In genomic region chr5:112253169-112253568, GRCm38 (mm10) we compare ENCODE assay signal across 11 mouse cellular contexts. TPM values are rescaled to one million over a fixed set of nuclear protein-coding genes. Genes with fewer than 3 reads are reported as not detected.
DNase-seq lines count a peak whose midpoint lies in the region; ATAC-seq and TF ChIP-seq lines count a peak whose summit lies in the region.
"Had no signal": no experiment of that assay in that cellular context is flagged by ENCODE, and none has a peak within 500 bp of the region (broad histone marks: within the 10 kb centered on the region; RNA-seq: fewer than 3 reads in every experiment).

No protein-coding gene starts in this region.

- no peak for TF ChIP-seq CTCF in heart, adult 2 months (IDR thresholded peaks at IDR 0.05)
- no peak for TF ChIP-seq CTCF in lung, postnatal 0 days (IDR thresholded peaks at IDR 0.05)
- TF ChIP-seq CTCF in midbrain, postnatal 0 days (IDR thresholded peaks at IDR 0.05) = no peak

- no peak for TF ChIP-seq POLR2A in heart, adult 2 months (IDR thresholded peaks at IDR 0.05; ENCODE audit: insufficient read depth, low read depth, low read length)

- ATAC-seq in lung, postnatal 0 days = peak; percentile 77
- ATAC-seq in midbrain, postnatal 0 days (ENCODE audit: low FRiP score) = no peak

- no peak for TF ChIP-seq EP300 in heart, adult 2 months (IDR thresholded peaks at IDR 0.05; ENCODE audit: insufficient read depth, low read depth, low read length)
- peak; percentile 75 for TF ChIP-seq EP300 in lung, postnatal 0 days (IDR thresholded peaks at IDR 0.05)

- intact Hi-C loops in heart, adult 2 months (cut with DNase I) = no loop called here
- intact Hi-C loops in heart, postnatal 10 days (cut with DNase I) = no loop called here
- intact Hi-C loops in left cerebral cortex, postnatal 25 days (cut with DNase I) = no loop called here

- H3K27ac ChIP-seq in heart, adult 2 months = peak overlapping the region; percentile 7; the same call in 1 of the 2 replicates
- no peak overlapping the region for H3K27ac ChIP-seq in lung, postnatal 0 days (ENCODE audit: low read length)
- H3K27ac ChIP-seq in midbrain, postnatal 0 days (ENCODE audit: low read depth, low read length) = no peak overlapping the region
- H3K27ac ChIP-seq: limb, embryonic 12.5 days had no signal

- no peaks in the 10 kb centered on the region for H3K9me3 ChIP-seq in lung, postnatal 0 days (ENCODE audit: low read length)
- H3K9me3 ChIP-seq in midbrain, postnatal 0 days (ENCODE audit: low read length) = no peaks in the 10 kb centered on the region
- H3K9me3 ChIP-seq: limb, embryonic 12.5 days had no signal

- WGBS in heart, adult 2 months = 26% methylated on average over 8 of the region's 8 CpGs
- WGBS in lung, postnatal 0 days = 32% methylated on average over 8 of the region's 8 CpGs
- WGBS in midbrain, postnatal 0 days = 21% methylated on average over 8 of the region's 8 CpGs

- no peaks in the 10 kb centered on the region for H3K79me2 ChIP-seq in heart, adult 2 months (replicated peaks; ENCODE audit: control insufficient read depth, insufficient read depth, low read length)

- H3K4me3 ChIP-seq in heart, adult 2 months = no peak overlapping the region
- no peak overlapping the region for H3K4me3 ChIP-seq in lung, postnatal 0 days (ENCODE audit: low read depth, low read length)
- no peak overlapping the region for H3K4me3 ChIP-seq in midbrain, postnatal 0 days (ENCODE audit: low read depth, low read length)
- H3K4me3 ChIP-seq: erythroblast, embryonic 14.5 days; limb, embryonic 12.5 days had no signal

- no peaks in the 10 kb centered on the region for H3K27me3 ChIP-seq in heart, adult 2 months (ENCODE audit: control insufficient read depth, insufficient read depth, low read length)
- H3K27me3 ChIP-seq in lung, postnatal 0 days (replicated peaks; ENCODE audit: insufficient read depth, low read length) = no peaks in the 10 kb centered on the region
- no peaks in the 10 kb centered on the region for H3K27me3 ChIP-seq in midbrain, postnatal 0 days (ENCODE audit: insufficient read depth, low read length)

- DNase-seq in heart, adult 2 months = peak in 1 of 2 experiments; percentile 60
- no peak for DNase-seq in heart, postnatal 10 days
- DNase-seq in ES-CJ7 (ENCODE audit: low read depth, low spot score) = peak; percentile 54
- DNase-seq in induced T-regulatory cell, adult 2 months (ENCODE audit: low read depth) = peak; percentile 76
- DNase-seq in lung, postnatal 0 days (ENCODE audit: low spot score) = peak; percentile 50
- DNase-seq in cerebellum, adult 18-20 months = no peak
- no peak for DNase-seq in midbrain, postnatal 0 days (ENCODE audit: low spot score)
- DNase-seq in left cerebral cortex, postnatal 25 days (ENCODE audit: low spot score in 2 of 2) = no peak

- peaks cover 38% of the 10 kb centered on the region for H3K4me1 ChIP-seq in heart, adult 2 months (ENCODE audit: control insufficient read depth, insufficient read depth, low read length)
- H3K4me1 ChIP-seq in lung, postnatal 0 days (ENCODE audit: insufficient read depth, low read depth, low read length) = peaks cover 4% of the 10 kb centered on the region
- H3K4me1 ChIP-seq in midbrain, postnatal 0 days (ENCODE audit: insufficient read depth, low read length) = no peaks in the 10 kb centered on the region

- no peak overlapping the region for H3K9ac ChIP-seq in heart, adult 2 months (ENCODE audit: low read depth, low read length)
- H3K9ac ChIP-seq in lung, postnatal 0 days (replicated peaks; ENCODE audit: low read depth) = no peak overlapping the region
- H3K9ac ChIP-seq in midbrain, postnatal 0 days (replicated peaks; ENCODE audit: low read length, poor library complexity, severe bottlenecking) = no peak overlapping the region
- H3K9ac ChIP-seq: limb, embryonic 12.5 days had no signal

- no peaks in the 10 kb centered on the region for H3K36me3 ChIP-seq in heart, adult 2 months (ENCODE audit: control insufficient read depth, insufficient read depth, low read length)
- no peaks in the 10 kb centered on the region for H3K36me3 ChIP-seq in lung, postnatal 0 days (ENCODE audit: insufficient read depth, low read length)
- no peaks in the 10 kb centered on the region for H3K36me3 ChIP-seq in midbrain, postnatal 0 days (ENCODE audit: insufficient read depth, low read length)
- H3K36me3 ChIP-seq: limb, embryonic 12.5 days had no signal

- no peak overlapping the region for H3K4me2 ChIP-seq in lung, postnatal 0 days (replicated peaks; ENCODE audit: low read depth, low read length)
- H3K4me2 ChIP-seq in midbrain, postnatal 0 days (ENCODE audit: low read depth, low read length, poor library complexity, severe bottlenecking) = no peak overlapping the region
- H3K4me2 ChIP-seq: limb, embryonic 12.5 days had no signal

RNA-seq across cellular contexts. Expression of gene Cryba4, which starts 0.9 kb away (rescaled TPM):
- total RNA-seq in heart, adult 2 months (2021) = 1 to 10 TPM; 5.3 to 7.1 TPM
- polyA plus RNA-seq in heart, adult 2 months (2012; rRNA removed) = 14.4 and 33.8 TPM in 2 replicates
- total RNA-seq in heart, postnatal 10 days (2021) = 1 to 10 TPM; 3.1 to 3.2 TPM
- polyA plus RNA-seq in lung, postnatal 0 days (2015; fragmentation: Nextera tagmentation; extraction: Ambion mirVana) = 0.87 and 1.5 TPM in 2 replicates
- total RNA-seq in midbrain, postnatal 0 days (2014; rRNA removed) = 1.6 and 2.4 TPM in 2 replicates
- polyA plus RNA-seq in midbrain, postnatal 0 days (2015; fragmentation: Nextera tagmentation; extraction: Ambion mirVana) = 2.5 and 2.9 TPM in 2 replicates
- total RNA-seq in left cerebral cortex, postnatal 25 days (2021) = 1 to 10 TPM in 1 of 2 experiments, under 1 TPM in 1; 0.78 to 1.0 TPM
- total RNA-seq: CH12.LX had no signal
- polyA plus RNA-seq: erythroblast, embryonic 14.5 days had no signal

RNA-seq across cellular contexts. Expression of gene Crybb1, which starts 2.4 kb away (rescaled TPM):
- 1 to 10 TPM; 1.5 to 3.3 TPM for total RNA-seq in heart, adult 2 months (2021)
- polyA plus RNA-seq in heart, adult 2 months (2012; rRNA removed) = 2.1 and 2.3 TPM in 2 replicates
- total RNA-seq in heart, postnatal 10 days (2021) = under 1 TPM; 0.35 to 0.81 TPM
- 1.4 and 1.7 TPM in 2 replicates for polyA plus RNA-seq in lung, postnatal 0 days (2015; fragmentation: Nextera tagmentation; extraction: Ambion mirVana)
- total RNA-seq in midbrain, postnatal 0 days (2014; rRNA removed) = 7.2 and 11.5 TPM in 2 replicates
- 13.1 and 13.2 TPM in 2 replicates for polyA plus RNA-seq in midbrain, postnatal 0 days (2015; fragmentation: Nextera tagmentation; extraction: Ambion mirVana)
- total RNA-seq in left cerebral cortex, postnatal 25 days (2021) = 1 to 10 TPM; 7.7 to 9.9 TPM
- total RNA-seq: CH12.LX had no signal
- polyA plus RNA-seq: erythroblast, embryonic 14.5 days had no signal

RNA-seq across cellular contexts. Expression of gene Tpst2, which starts 23.3 kb away (rescaled TPM):
- 10 to 100 TPM; 38.3 to 43.6 TPM for total RNA-seq in heart, adult 2 months (2021)
- 36.9 and 37.7 TPM in 2 replicates for polyA plus RNA-seq in heart, adult 2 months (2012; rRNA removed)
- total RNA-seq in heart, postnatal 10 days (2021) = 10 to 100 TPM; 48.3 to 61.0 TPM
- 96.8 and 106 TPM in 2 replicates for polyA plus RNA-seq in lung, postnatal 0 days (2015; fragmentation: Nextera tagmentation; extraction: Ambion mirVana)
- total RNA-seq in midbrain, postnatal 0 days (2014; rRNA removed) = 37.3 and 41.1 TPM in 2 replicates
- polyA plus RNA-seq in midbrain, postnatal 0 days (2015; fragmentation: Nextera tagmentation; extraction: Ambion mirVana) = 37.1 and 37.8 TPM in 2 replicates
- total RNA-seq in left cerebral cortex, postnatal 25 days (2021) = 10 to 100 TPM; 39.0 to 43.9 TPM

Comparison
In these comparisons a context has a peak if more than half of its experiments do, and no peak if none do; other contexts are left out.
1. DNase-seq: peak in ES-CJ7 (single experiment), induced T-regulatory cell, adult 2 months (single experiment) and lung, postnatal 0 days (single experiment); none in heart, postnatal 10 days (0 of 2), cerebellum, adult 18-20 months (0 of 2), midbrain, postnatal 0 days (single experiment) and left cerebral cortex, postnatal 25 days (0 of 2).